Mouse (Mus musculus): ENCODE results near the gene Filip1.

Filip1 gene

GRCm38 (mm10) chr9:79829842-79830800 lies 182.5 kb downstream of the Filip1 start:
- DNase-seq (ENCODE audit: low spot score in 2 of 2), result no peak

- no peak for DNase-seq (ENCODE audit: low spot score in 2 of 2)
Measured at GRCm38 (mm10) chr9:79827072-79827471, 185.6 kb downstream of the Filip1 start.

GRCm38 (mm10) chr9:79825526-79825925 lies 187.1 kb downstream of the Filip1 start:
- no peak for DNase-seq (ENCODE audit: low spot score in 2 of 2)

GRCm38 (mm10) chr9:79823856-79824255 lies 188.8 kb downstream of the Filip1 start:
- DNase-seq (ENCODE audit: low spot score in 2 of 2), result no peak

GRCm38 (mm10) chr9:79823438-79823837 lies 189.2 kb downstream of the Filip1 start:
- DNase-seq (ENCODE audit: low spot score in 2 of 2), result no peak

GRCm38 (mm10) chr9:79816464-79816863 lies 196.2 kb downstream of the Filip1 start:
- no peak for DNase-seq (ENCODE audit: low spot score in 2 of 2)

GRCm38 (mm10) chr9:79816013-79816412 lies 196.6 kb downstream of the Filip1 start:
- no peak for DNase-seq (ENCODE audit: low spot score in 2 of 2)

- no peak for DNase-seq (ENCODE audit: low spot score in 2 of 2)
Measured at GRCm38 (mm10) chr9:79814592-79814991, 198.1 kb downstream of the Filip1 start.

GRCm38 (mm10) chr9:79810969-79811902 lies 201.4 kb downstream of the Filip1 start:
- no peak for DNase-seq (ENCODE audit: low spot score in 2 of 2)

- DNase-seq (ENCODE audit: low spot score in 2 of 2), result no peak
Measured at GRCm38 (mm10) chr9:79810534-79810933, 202.1 kb downstream of the Filip1 start.

GRCm38 (mm10) chr9:79809411-79809810 lies 203.2 kb downstream of the Filip1 start:
- no peak for DNase-seq (ENCODE audit: low spot score in 2 of 2)

- DNase-seq (ENCODE audit: low spot score in 2 of 2), result no peak
Measured at GRCm38 (mm10) chr9:79807178-79807577, 205.5 kb downstream of the Filip1 start.

GRCm38 (mm10) chr9:79806317-79807075 lies 206.2 kb downstream of the Filip1 start:
- no peak for DNase-seq (ENCODE audit: low spot score in 2 of 2)

- no peak for DNase-seq (ENCODE audit: low spot score in 2 of 2)
Measured at GRCm38 (mm10) chr9:79805426-79805825, 207.2 kb downstream of the Filip1 start.

GRCm38 (mm10) chr9:79796461-79797135 lies 216.1 kb downstream of the Filip1 start:
- no peak for DNase-seq (ENCODE audit: low spot score in 2 of 2)

- no peak for DNase-seq (ENCODE audit: low spot score in 2 of 2)
Measured at GRCm38 (mm10) chr9:79795076-79795475, 217.6 kb downstream of the Filip1 start.

GRCm38 (mm10) chr9:79792841-79793835 lies 219.5 kb downstream of the Filip1 start, which contains the start of gene Tmem30a:
Tmem30a (minus strand) TSS chr9:79793507.
- peak; percentile 74 to 84 for DNase-seq (ENCODE audit: low spot score in 2 of 2)

- no peak for DNase-seq (ENCODE audit: low spot score in 2 of 2)
Measured at GRCm38 (mm10) chr9:79785794-79786085, 226.9 kb downstream of the Filip1 start.

GRCm38 (mm10) chr9:79784934-79785793 lies 227.5 kb downstream of the Filip1 start:
- DNase-seq (ENCODE audit: low spot score in 2 of 2), result no peak

Data from spleen, postnatal 14 days (tissue).